Mouse (Mus musculus) thymus, postnatal 4 days (tissue): ENCODE measurements around the gene Frmd4b.
A peak's percentile ranks its signal among the peaks of the same experiment; 100 is the strongest.

ENCODE experiments used
- DNase-seq: peaks from one replicate; pipeline ENCODE4 v3.0.0; 2021

The Frmd4b gene

DNA sequence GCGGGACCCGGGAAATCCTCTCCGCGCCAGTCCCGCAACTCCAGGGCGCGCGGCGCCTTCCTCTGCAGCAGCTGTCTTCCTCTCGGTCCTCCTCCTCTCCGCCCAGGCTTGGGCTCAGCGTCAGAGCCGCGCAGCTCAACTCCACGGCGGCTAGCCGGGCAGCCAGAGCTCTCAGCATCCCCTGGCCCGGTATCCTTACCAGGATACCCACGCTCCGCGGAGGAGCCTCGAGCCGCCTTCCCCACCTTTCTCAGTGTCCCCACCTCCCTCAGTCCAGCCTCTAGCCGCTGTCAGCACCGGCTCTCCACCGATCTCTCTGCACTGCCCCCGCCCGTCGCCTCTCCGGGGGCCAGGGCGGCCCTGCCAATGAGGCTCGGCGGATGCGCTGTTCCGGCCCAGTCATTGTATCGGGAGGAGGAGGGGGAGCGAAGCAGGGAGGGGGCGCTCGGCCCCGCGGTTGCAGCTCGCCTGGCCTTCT, at the start of gene Frmd4b:
Gene Frmd4b (minus strand): TSS at position 276 of the 478 bp plus-strand sequence.
- DNase-seq, result peak; percentile 25

- no peak for DNase-seq
Measured at GRCm38 (mm10) chr6:97666417-97666816, 49.1 kb upstream of the Frmd4b start.

DNA sequence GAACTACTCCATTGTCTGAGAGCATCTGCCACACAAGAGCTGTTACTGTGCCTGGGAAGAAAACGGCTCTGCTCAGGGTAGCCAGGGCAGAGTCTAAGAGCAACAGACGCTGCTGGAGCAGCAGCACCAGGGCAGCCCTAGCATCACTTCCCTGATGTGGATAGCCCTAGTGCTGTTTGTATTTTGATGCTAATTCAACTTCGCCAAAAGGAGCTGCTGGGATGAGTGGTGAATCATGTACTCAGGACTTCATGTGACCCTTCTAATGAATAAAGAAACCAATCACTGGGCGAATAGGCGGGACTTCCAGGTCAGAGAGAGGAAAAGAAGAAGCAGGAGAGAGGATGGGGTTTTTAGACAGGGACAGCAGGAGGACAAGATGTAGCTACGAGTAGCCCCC, 41.6 kb upstream of the Frmd4b start:
- DNase-seq, result no peak

DNA sequence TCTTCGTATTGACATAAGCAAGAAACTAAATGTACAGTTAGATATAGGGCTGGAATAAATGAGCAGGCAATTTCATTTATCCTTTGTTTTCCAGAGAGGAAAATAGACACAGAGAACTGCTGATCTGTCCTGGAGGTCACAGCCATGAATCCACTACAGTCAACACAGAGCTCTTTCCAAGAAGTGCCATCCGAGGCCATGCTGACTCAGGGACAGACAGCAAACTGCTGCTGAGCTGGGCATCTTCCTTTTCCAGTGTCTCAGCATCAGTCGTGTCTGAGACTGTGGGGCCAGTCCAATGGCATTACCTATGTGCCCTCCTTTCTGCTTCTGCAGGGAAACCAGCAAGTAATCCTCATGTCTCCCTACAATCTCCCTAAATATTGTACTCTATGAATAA, 38.6 kb upstream of the Frmd4b start:
- no peak for DNase-seq

GRCm38 (mm10) chr6:97647501-97647900, 30.2 kb upstream of the Frmd4b start:
- DNase-seq, result no peak

DNA sequence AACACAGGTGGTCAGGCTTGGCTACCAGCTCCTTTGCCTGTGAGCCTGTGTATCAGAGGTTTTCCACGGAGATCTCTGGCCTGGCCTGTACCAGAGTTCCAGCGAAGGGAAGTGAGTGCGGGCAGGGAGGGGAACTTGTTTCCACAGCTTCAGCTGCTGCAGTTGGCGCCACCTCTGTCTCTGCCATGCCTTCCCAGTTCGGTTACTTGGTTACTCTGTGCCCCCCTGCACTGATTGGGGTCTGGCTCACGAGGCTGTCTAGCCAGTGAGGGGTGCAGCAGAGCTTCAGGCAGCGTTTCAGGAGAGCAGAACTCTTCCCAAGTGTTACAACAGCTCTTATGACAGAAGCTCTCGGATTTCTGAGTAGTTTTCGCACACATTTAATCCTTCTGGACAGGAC, 6.0 kb upstream of the Frmd4b start:
- no peak for DNase-seq

DNA sequence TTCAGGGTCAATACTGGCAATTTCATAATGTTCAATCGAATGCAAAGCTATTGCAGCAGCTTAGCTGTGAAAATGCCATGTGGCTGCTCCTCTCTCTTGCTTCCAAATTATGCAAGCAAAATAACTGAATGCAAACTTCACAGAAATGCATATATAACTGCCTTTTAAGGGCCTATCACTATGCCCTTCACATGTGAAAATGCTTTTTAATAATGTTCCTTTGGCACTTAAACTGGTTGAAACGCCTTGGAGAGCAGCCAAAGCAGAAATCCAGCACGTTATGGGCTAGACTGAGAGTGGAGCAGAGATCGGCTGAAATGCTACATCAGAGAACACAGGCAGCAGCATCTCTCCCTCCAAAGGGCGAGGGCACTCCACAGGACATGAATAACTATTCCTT, 4.9 kb upstream of the Frmd4b start:
- no peak for DNase-seq

DNA sequence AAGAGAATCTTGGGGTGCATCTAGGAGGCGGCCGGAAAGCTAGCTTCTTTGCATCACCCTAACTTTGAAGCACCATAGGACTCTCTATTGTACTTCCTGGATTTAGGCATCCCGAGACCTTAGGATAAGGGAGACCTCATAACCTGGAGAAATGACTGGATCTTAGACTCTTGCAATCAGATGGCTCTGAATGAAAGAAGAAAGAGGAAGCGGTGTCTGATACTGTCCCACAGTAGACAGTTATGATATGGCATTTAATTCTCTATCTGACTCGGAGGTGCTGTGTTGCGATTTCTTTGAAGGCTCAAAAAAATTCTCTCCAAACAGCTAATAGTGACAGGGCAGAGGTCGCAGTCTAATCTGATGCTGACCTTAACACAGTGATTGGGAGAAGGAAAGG, 433 bp upstream of the Frmd4b start:
- no peak for DNase-seq

DNA sequence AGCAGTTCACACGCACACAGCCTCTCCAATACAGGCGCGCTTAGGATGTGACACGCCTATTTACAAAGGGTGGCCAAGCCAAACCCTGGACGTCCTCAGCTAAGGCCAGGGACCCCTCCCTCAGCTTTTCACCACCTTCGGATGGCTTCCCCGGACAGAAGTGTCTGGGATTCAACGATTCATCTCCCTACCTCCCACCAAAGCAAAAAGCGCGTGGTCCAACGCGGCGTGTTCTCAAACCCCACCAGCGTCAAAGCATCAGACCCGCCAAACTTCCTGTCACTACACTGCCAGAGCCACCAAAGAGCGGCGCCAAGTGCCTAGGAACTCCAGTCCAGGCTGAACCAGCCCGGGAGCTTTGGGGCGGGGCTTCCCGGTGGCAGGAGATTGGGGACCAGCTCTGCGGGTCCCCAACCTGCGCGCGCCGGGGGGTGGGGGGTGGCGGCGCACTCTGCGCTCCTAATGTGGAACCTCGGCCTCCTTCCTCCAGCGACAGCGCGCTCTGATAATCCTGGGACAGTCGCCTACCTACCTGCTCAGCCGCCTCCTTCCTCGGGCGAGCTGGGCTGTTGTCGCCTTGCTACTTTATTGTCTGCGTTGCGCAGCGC, 579 bp downstream of the Frmd4b start:
- DNase-seq, result peak; percentile 17

GRCm38 (mm10) chr6:97615901-97616461, 1.4 kb downstream of the Frmd4b start:
- DNase-seq, result peak; percentile 4

GRCm38 (mm10) chr6:97614179-97614578, 3.2 kb downstream of the Frmd4b start:
- no peak for DNase-seq

GRCm38 (mm10) chr6:97612861-97613260, 4.5 kb downstream of the Frmd4b start:
- no peak for DNase-seq

DNA sequence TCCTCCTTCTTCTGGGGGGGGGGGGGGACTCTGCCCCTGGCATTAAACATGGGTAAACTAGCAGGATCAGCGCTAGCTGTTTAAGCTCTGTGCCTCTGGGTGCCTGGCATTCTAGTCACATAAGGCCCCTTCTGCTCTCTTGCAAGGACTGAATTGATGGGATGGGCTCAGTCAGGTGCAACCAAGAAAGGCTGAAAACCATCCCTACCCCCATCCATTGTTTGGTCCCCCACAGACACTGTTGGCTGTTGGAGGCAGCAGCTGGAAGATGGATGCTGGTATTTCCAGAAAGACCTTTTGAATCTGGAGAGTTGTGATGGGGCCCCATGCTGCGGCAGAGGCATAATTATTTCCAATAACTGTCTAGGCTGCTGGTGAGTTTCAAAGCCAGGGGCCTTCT, 7.3 kb downstream of the Frmd4b start:
- DNase-seq, result no peak

- no peak for DNase-seq
Measured at GRCm38 (mm10) chr6:97607646-97608045, 9.7 kb downstream of the Frmd4b start.

GRCm38 (mm10) chr6:97595218-97595617, 22.1 kb downstream of the Frmd4b start:
- no peak for DNase-seq

DNA sequence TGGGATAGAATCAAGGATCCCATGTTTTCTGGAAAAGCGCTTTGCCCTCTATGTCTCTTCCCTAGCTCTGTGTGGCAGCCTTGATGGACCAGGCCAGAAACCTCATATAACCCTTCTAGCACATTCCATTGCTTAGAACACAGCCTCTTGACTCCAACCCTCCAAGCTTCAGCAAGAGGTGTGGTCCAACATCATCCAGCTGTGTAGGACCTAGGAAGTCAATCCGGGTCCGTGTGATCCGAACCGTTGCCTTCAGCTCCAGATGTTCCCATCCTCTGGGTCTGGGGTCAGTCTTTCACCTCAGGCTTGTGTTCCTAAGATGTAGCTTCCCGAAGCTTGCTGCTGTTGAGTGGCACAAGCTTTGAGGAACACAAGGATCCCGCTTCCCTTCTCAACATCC, 22.8 kb downstream of the Frmd4b start:
- no peak for DNase-seq

GRCm38 (mm10) chr6:97590230-97590629, 27.1 kb downstream of the Frmd4b start:
- DNase-seq, result no peak

DNA sequence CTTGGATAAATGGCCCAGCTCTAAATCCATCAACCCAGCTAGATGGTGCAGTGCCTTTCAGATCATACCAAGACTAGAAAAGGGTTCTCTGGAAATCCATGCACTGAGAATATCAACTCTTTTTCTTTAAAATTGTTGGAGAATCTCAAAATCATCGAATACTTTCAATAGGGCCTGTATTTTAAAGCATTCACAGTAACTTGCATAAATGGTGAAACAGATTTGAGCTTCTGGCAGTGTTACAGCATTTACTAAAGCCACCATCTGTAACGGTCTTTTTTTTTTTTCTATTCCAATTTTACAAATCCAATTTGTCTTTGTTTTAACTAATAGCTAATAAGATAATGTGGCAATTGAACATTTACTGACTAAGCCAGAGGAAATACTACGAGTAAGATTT, 27.8 kb downstream of the Frmd4b start:
- DNase-seq, result no peak

DNA sequence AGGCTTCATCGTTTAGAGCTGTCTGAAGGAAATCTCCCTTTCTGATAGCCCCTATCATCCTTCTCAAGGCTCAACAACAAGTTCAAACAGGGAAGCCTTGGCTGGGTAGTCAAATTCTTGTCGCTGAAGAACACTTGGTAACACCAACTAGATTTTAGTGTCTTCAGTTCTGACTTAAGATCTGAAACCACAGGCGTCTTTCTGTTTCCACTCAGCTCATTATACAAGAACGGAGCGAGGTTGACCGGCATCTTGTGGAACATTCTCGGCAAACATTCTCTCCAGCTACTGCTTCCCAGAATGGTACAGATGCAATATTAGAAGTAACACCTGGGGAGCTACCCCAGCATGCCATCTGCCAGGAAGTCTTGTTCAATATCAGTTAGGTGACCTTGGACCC, 28.3 kb downstream of the Frmd4b start:
- no peak for DNase-seq

GRCm38 (mm10) chr6:97586606-97587005, 30.7 kb downstream of the Frmd4b start:
- no peak for DNase-seq

GRCm38 (mm10) chr6:97586024-97586423, 31.3 kb downstream of the Frmd4b start:
- DNase-seq, result no peak

DNA sequence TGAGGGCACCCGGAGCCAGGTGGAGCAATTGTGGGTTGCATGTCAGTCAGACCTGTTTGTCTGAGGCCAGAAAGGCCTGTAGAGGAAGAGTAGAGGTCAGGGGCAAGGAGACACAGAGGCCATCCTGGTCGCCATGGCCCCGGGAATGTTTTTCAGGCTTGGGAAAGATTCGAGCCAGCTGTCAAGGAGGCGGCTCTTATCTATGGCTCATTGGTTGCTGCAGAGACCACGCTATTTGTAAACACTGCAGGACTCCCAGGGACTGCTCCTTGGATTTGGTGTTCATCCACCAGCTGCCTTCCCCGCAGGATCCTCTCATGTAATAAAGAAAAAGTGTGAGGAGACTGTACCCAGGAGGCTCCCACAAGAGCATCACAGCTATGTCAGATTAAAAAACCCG, 34.6 kb downstream of the Frmd4b start:
- no peak for DNase-seq

- DNase-seq, result no peak
Measured at GRCm38 (mm10) chr6:97581941-97582340, 35.4 kb downstream of the Frmd4b start.

DNA sequence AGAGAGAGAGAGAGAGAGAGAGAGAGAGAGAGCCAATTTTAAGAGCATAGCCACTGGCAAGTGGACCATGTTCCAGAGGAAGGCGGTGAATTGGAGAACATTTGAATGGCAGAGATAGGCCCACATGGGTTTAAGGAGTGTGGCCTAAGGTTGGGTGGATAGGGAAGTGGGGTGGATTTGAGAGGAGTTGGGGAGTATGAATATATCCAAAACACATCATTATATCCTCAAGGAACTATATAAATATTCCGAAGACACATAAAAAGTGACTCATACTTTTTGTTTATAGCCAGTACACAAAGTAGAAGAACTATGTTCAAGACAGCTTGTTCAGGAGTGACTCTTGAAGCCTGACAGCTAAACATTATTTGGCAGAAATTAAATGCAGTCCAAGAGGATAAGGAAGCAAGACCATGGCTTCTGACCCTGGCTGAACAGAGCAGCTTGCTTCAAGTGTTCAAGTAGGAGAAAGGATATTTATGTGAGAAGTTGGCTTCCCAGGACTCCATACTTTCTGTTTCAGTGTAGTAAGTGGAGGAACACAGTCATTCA, 36.8 kb downstream of the Frmd4b start:
- DNase-seq, result no peak

- DNase-seq, result no peak
Measured at GRCm38 (mm10) chr6:97579704-97580103, 37.6 kb downstream of the Frmd4b start.
